Mouse (Mus musculus) bone marrow, adult 2 months (tissue): ENCODE results near the gene Ifngr1. TPM values are rescaled to one million over a fixed set of nuclear protein-coding genes. Genes with fewer than 3 reads are reported as not detected.

ENCODE experiments used
- H3K27ac ChIP-seq: fragments of 200-500 bp; 2 replicates; pipeline ENCODE4 v1.5.1; 2012; ENCODE audit warnings: low read depth, mild to moderate bottlenecking, control low read depth, inconsistent platforms, low read length; ENCODE audit not compliant: control insufficient read depth, poor library complexity, insufficient read depth
- H3K4me1 ChIP-seq: fragments of 200-500 bp; 2 replicates; pipeline ENCODE4 v1.6.1; 2011; ENCODE audit warnings: low read length; ENCODE audit not compliant: control insufficient read depth, insufficient read depth
- H3K4me3 ChIP-seq: fragments of 200-500 bp; replicated peaks from 2 replicates; pipeline ENCODE3; 2011; ENCODE audit warnings: mild to moderate bottlenecking, low read depth, low read length, control low read depth; ENCODE audit not compliant: control insufficient read depth
- CTCF ChIP-seq: fragments of 200-500 bp; IDR thresholded peaks from 2 replicates; pipeline ENCODE4 v1.5.1; 2011; ENCODE audit warnings: low read length, control low read depth; ENCODE audit not compliant: control insufficient read depth, insufficient read depth
- POLR2A ChIP-seq: fragments of 200-500 bp; IDR thresholded peaks from 2 replicates; pipeline ENCODE4 v1.6.1; 2011; ENCODE audit warnings: low read depth, mild to moderate bottlenecking, control low read depth, low read length, borderline replicate concordance; ENCODE audit not compliant: control insufficient read depth
- WGBS: fragments of 180-500 bp; shearing (Covaris S2); methylation state at CpG from one replicate; pipeline ENCODE4 v1.1.7; 2018; 5-methylcytosine and 5-hydroxymethylcytosine counted together
- polyA plus RNA-seq: library from polyadenylated mRNA; stranded (reverse); fragments of >200 nt; gene quantifications from 2 replicates; pipeline ENCODE4 v1.2.4, GENCODE M21; 2011; ENCODE audit warnings: low replicate concordance; ENCODE audit not compliant: missing spikeins, insufficient read depth, insufficient read length

Ifngr1 gene
- polyA plus RNA-seq, 1 experiment, result 78.0 TPM

DNA sequence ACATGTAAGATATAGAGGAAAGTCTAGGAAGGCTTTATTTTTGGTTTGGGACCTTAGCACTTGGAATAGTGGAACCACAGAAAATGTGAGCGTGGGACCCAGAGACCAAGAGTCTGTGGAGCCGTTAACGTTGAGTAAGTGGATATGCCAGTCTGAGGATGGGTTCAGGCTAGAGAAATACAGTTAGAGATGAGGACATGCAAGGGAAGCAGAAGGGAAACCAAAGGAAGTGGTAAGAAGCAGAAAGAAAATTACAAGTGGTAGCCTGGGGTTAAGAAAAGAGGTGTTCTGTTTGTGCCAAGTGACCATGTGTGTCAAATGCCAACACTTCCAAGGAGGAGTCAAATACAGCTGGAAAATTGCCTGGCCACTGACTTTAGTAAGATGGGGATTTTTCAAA lies 29.2 kb upstream of the Ifngr1 start:
- peaks cover 3% of the 10 kb centered on the region; the same call in 1 of the 2 replicates for H3K4me1 ChIP-seq
- no peak for TF ChIP-seq POLR2A
- no peak for TF ChIP-seq CTCF
- H3K27ac ChIP-seq, result peak overlapping the region; percentile 51
- no peak overlapping the region for H3K4me3 ChIP-seq
- 15% methylated on average over 3 of the region's 3 CpGs for WGBS

DNA sequence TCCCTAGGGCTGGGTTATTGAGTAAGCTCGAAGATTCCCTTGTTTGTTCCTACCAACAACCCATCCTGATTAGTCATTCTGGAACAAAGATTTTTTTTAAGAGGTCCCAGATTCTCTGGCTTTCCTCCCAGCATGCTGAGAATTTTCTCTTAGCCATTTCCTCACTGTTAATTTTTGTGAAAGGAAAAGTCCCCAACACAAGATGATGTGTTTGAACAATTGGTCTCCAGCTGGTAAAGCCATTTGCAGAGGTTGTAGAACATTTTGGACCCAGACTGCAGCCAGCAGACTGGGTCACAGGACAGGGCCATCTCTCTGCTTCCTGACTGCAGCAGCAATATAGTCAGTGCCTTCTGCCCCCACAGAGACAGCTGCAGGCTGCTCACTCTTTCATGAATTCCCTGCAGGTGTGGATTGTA lies 28.3 kb upstream of the Ifngr1 start:
- Histone ChIP-seq H3K4me3 (no peak overlapping the region), H3K4me1 (peaks cover 3% of the 10 kb centered on the region; the same call in 1 of the 2 replicates), H3K27ac (no peak overlapping the region)
- 41% methylated on average over 1 of the region's 1 CpGs for WGBS
- TF ChIP-seq POLR2A, result no peak
- TF ChIP-seq CTCF, result no peak

DNA sequence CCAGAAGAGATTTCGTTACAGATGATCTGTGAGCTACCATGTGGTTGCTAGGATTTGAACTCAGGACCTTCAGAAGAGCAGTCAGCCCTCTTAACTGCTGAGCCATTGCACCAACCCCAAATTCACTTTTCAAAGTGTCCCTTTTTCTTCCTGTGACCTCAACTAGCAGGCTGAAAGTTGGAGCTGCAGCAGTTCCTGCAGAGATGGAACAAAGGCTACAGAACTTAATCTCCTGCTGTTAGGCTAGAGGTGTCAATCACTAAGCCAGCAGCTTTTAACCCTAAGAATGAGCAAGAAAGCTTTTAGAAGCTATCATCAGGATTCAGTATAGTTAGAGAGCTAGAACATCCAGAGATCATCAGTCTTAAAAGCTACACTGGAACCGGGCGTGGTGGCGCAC lies 24.3 kb upstream of the Ifngr1 start:
- TF ChIP-seq POLR2A (no peak), CTCF (no peak)
- H3K27ac ChIP-seq, result no peak overlapping the region
- H3K4me3 ChIP-seq, result no peak overlapping the region
- H3K4me1 ChIP-seq, result peaks cover 6% of the 10 kb centered on the region; the same call in 1 of the 2 replicates
- WGBS, result 92% methylated on average over 4 of the region's 4 CpGs

DNA sequence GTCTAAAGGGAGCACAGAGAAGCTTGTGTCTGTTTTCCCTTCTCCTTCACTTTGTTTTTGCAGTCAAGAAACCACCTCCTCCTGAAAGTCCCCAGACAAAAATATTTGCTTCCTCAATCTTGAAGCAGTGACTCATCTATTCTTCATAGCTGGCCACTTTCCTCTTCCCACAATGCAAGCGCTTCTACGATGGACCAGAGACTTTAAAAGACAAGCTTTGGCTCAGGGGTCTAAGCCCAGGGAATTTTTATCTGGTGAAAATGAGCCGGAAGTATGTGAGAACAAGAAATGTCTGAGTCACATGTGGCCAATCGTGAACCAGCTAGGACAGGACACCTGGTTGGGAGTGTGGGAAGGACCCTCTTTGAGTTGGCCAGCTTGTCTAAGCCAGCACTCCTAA lies 21.5 kb upstream of the Ifngr1 start:
- TF ChIP-seq POLR2A, result no peak
- no peak for TF ChIP-seq CTCF
- WGBS, result 7% methylated on average over 4 of the region's 4 CpGs
- Histone ChIP-seq H3K27ac (peak overlapping the region; percentile 83; the same call in 1 of the 2 replicates), H3K4me3 (no peak overlapping the region), H3K4me1 (peaks cover 3% of the 10 kb centered on the region; the same call in 1 of the 2 replicates)

DNA sequence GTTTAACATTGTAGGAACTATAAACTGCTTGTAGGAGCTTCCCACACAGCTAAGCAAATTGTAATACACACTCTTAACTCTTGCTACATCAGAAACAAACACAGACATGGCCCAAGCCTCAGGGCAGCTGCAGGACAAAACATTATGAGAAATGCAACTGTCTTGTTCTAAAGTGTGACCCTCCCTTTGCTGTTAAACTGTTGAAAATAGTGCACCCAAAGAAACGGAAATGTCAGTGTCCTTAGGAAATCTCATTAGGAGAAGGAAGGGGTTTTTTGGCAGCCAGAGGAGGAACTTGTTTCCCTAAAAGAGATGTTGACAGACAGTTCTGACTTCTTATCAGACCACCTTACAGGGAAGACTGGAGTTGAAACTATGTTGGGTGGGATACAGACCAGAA lies 21.0 kb upstream of the Ifngr1 start:
- H3K4me3 ChIP-seq, result no peak overlapping the region
- H3K4me1 ChIP-seq, result peaks cover 3% of the 10 kb centered on the region
- TF ChIP-seq POLR2A (no peak), CTCF (no peak)
- peak overlapping the region; percentile 83; the same call in 1 of the 2 replicates for H3K27ac ChIP-seq
- 14% methylated on average over 1 of the region's 1 CpGs for WGBS

DNA sequence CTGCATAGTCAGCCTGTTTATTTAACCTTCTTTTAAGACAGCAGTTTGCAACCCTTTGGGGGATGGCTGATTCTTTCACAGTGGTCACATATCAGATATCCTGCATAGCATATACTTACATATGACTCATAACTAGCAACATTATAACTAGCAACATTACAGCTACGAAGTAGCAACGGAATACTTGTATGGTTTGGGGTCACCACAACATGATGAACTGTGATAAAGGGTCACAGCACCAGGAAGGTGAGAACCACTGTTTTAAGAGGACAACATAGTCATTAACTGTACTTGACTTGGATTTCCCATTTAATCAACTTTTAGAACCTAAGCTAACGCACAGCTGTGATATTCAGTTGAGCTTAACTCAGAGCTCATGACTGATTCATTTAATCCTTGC lies 14.2 kb upstream of the Ifngr1 start:
- no peak for TF ChIP-seq CTCF
- no peak overlapping the region for H3K4me3 ChIP-seq
- 45% methylated on average over 3 of the region's 3 CpGs for WGBS
- no peaks in the 10 kb centered on the region; the same call in none of the 2 replicates for H3K4me1 ChIP-seq
- H3K27ac ChIP-seq, result no peak overlapping the region

DNA sequence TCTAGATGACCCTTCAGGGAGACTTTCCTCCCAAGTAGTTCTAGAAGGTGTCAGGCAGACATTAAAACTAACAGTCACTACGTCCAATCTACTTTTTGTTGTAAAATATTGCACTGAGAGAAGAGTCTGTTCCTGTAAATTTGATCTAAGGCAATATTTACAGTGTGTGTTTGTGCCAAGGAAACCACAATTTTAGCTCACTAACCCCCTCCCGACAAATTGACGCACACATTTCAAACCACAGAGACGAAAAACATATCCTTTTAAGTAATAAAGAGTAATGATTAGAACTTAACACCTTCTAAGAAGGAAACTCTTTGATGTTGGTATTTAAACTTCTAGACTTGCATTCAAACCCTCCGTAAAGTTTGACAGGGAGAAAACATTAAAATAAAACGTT lies 13.7 kb upstream of the Ifngr1 start:
- Histone ChIP-seq H3K27ac (no peak overlapping the region), H3K4me1 (no peaks in the 10 kb centered on the region; the same call in none of the 2 replicates), H3K4me3 (no peak overlapping the region)
- WGBS, result 10% methylated on average over 6 of the region's 6 CpGs
- TF ChIP-seq POLR2A, result no peak
- TF ChIP-seq CTCF, result no peak

DNA sequence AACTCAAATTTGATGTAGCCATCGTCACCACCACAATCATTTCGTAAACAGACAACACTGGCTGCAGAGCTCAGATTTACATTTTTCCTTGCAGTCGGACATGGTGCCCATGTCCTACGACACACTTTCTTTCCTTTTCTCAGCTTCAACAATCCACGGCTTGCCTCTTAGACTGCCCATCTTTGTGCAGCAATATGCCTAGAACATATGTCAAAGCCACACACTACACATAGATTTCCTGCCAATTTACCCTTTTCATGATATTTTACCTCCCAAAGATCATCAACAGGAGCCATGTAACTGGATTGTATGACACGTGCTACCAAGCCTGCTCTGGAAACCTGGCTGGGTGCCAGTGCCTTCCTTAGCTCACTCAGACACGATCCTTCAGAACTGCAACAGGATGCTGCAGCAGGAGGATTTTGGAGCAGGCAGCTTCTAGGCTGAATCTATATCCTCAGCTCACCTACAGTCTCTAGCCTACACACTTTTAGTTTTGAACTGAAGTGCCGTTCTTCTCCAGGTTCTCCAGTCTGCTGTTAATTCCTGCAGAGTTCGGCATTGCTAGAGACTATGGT lies 13.3 kb upstream of the Ifngr1 start:
- WGBS, result 26% methylated on average over 9 of the region's 9 CpGs
- TF ChIP-seq POLR2A, result no peak
- no peak for TF ChIP-seq CTCF
- no peaks in the 10 kb centered on the region; the same call in none of the 2 replicates for H3K4me1 ChIP-seq

DNA sequence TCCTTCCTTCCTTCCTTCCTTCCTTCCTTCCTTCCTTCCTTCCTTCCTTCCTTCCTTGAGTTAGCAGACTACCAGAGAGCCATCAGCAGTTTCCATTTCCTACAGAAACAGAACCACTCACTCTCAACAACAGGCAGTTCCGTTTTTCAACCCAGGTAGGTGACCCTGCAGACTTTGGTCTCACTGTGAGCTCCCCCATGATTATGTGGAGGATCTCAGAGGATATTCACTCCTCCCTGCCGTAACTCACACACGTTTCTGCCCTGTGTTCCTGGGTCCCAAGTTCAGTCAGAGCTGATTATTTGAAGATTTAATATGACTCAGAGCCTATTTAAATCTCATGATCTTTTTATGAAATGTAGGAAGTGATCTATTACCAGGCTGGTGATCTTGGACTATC lies 11.1 kb upstream of the Ifngr1 start:
- Histone ChIP-seq H3K27ac (no peak overlapping the region), H3K4me1 (peaks cover 3% of the 10 kb centered on the region), H3K4me3 (no peak overlapping the region)
- 81% methylated on average over 3 of the region's 3 CpGs for WGBS
- TF ChIP-seq POLR2A, result no peak
- no peak for TF ChIP-seq CTCF

More for the DNA sequence above, 13.3 kb upstream of the Ifngr1 start:
- Histone ChIP-seq H3K4me3 (peak overlapping the region; percentile 36), H3K27ac (peak overlapping the region; percentile 16; the same call in 1 of the 2 replicates)
